Mouse (Mus musculus) liver, postnatal 0 days (tissue): ENCODE data around the gene Rad50. TPM values are rescaled to one million over a fixed set of nuclear protein-coding genes. Genes with fewer than 3 reads are reported as not detected.

Experiments used
- ATAC-seq: fragments of 200-750 bp; cut with Nextera tagmentation; 2 replicates; pipeline ENCODE4 v1.8.0; 2017; ENCODE audit warnings: mild to moderate bottlenecking, moderate library complexity
- DNase-seq: peaks from one replicate; pipeline ENCODE4 v3.0.0-alpha.2; 2016
- H3K27ac ChIP-seq: fragments of 300-500 bp; sonication (generic); 2 replicates; pipeline ENCODE4 v1.5.1; 2014; ENCODE audit warnings: antibody characterized with exemption, moderate library complexity, mild to moderate bottlenecking, low read depth
- H3K27me3 ChIP-seq: fragments of 300-500 bp; sonication (generic); 2 replicates; pipeline ENCODE4 v1.6.1; 2014; ENCODE audit warnings: low read length, control low read depth, mixed read lengths; ENCODE audit not compliant: insufficient read depth
- H3K36me3 ChIP-seq: fragments of 300-500 bp; sonication (generic); replicated peaks from 2 replicates; pipeline ENCODE4 v1.6.1; 2014; ENCODE audit warnings: mild to moderate bottlenecking, control low read depth, low read length, moderate library complexity, mixed read lengths; ENCODE audit not compliant: insufficient read depth
- H3K4me1 ChIP-seq: fragments of 300-500 bp; sonication (generic); 2 replicates; pipeline ENCODE4 v1.6.1; 2014; ENCODE audit warnings: antibody characterized with exemption, mild to moderate bottlenecking, control low read depth; ENCODE audit not compliant: insufficient read depth
- H3K4me2 ChIP-seq: fragments of 300-500 bp; sonication (generic); 2 replicates; pipeline ENCODE4 v1.6.1; 2014; ENCODE audit warnings: low read depth, mild to moderate bottlenecking, low read length, moderate library complexity, mixed read lengths
- H3K4me3 ChIP-seq: fragments of 300-500 bp; sonication (generic); 2 replicates; pipeline ENCODE4 v1.5.1; 2014; ENCODE audit warnings: low read depth, low read length
- H3K9ac ChIP-seq: fragments of 300-500 bp; sonication (generic); replicated peaks from 2 replicates; pipeline ENCODE4 v1.6.1; 2014; ENCODE audit warnings: mild to moderate bottlenecking, moderate library complexity
- H3K9me3 ChIP-seq: fragments of 300-500 bp; sonication (generic); 2 replicates; pipeline ENCODE4 v1.6.1; 2016; ENCODE audit warnings: mild to moderate bottlenecking, control low read depth, low read length, mixed read lengths
- CTCF ChIP-seq: sonication (generic); IDR thresholded peaks from 2 replicates; pipeline ENCODE4 v1.5.1; 2016; ENCODE audit warnings: antibody characterized with exemption, low read depth
- EP300 ChIP-seq: IDR thresholded peaks from 2 replicates; pipeline ENCODE4 v1.6.1; 2016; ENCODE audit warnings: antibody characterized with exemption, low read depth, mild to moderate bottlenecking
- WGBS: fragments of 180-500 bp; shearing (Covaris S2); extraction: QIAGEN DNeasy Blood & Tissue Kit; methylation state at CpG from one replicate; pipeline ENCODE4 v1.1.7; 2014; ENCODE audit not compliant: insufficient replicate concordance; 5-methylcytosine and 5-hydroxymethylcytosine counted together
- polyA plus RNA-seq: library from polyadenylated mRNA; unstranded; fragments of >200 nt; fragmentation: Nextera tagmentation; extraction: Ambion mirVana; gene quantifications from 2 replicates; pipeline ENCODE4 v1.2.1, GENCODE M21; 2015

Rad50 gene
- polyA plus RNA-seq: 9.7 and 11.1 TPM in 2 replicates

DNA sequence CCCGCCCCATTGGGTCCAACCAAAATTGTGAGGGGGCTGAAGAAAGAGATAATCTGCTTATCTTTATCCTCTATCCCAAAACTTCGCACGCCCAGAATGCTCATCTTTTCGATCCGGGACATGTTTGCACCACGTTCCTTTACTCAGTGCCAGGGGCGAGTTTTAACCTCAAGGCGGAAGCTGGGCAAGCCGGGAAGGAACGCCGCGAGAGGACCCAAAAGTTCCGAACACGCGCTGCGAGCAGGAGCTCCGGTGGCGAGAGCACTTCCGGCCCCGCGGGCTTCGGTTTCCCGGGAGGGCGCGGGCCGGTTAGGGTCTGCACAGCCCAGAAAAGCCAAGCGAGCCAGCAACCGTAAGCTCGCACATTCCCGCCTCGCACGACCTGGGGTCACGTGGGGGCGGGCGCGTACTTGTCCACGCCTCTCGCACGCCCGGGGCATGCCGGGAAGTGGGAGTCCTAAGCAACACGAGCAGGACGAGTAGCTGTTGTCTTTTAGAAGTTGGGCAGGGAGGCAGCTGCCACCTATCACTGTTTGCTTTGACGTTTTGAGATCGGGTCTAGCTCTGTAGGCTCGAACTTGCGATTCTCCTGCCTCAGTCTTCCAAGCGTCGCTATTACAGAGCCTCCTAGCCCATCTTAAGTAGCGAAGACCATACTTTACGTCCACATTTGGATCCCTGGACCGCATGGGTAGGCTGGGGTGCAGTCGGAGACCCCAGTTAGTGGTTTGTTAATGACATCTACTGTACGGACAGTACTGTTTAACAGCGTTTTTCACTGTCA is at the start of gene Rad50:
Rad50 (minus strand) TSS at position 386 of the 784 bp plus-strand sequence.
- H3K4me3 ChIP-seq: peak within 1 kb of the TSS; percentile 89
- H3K9me3 ChIP-seq: no peaks in the 10 kb centered on the region
- peak within 1 kb of the TSS; percentile 94 for H3K27ac ChIP-seq
- H3K4me2 ChIP-seq: peak within 1 kb of the TSS; percentile 99
- H3K36me3 ChIP-seq: peaks cover 7% of the 10 kb centered on the region
- DNase-seq: peak; percentile 94
- WGBS: 2% methylated on average over 55 of the region's 55 CpGs
- H3K4me1 ChIP-seq: peaks cover 7% of the 10 kb centered on the region; the same call in 1 of the 2 replicates
- H3K27me3 ChIP-seq: no peaks in the 10 kb centered on the region
- ATAC-seq: peak; percentile 98
- peak within 1 kb of the TSS; percentile 93 for H3K9ac ChIP-seq
- TF ChIP-seq EP300 (no peak), CTCF (no peak)

DNA sequence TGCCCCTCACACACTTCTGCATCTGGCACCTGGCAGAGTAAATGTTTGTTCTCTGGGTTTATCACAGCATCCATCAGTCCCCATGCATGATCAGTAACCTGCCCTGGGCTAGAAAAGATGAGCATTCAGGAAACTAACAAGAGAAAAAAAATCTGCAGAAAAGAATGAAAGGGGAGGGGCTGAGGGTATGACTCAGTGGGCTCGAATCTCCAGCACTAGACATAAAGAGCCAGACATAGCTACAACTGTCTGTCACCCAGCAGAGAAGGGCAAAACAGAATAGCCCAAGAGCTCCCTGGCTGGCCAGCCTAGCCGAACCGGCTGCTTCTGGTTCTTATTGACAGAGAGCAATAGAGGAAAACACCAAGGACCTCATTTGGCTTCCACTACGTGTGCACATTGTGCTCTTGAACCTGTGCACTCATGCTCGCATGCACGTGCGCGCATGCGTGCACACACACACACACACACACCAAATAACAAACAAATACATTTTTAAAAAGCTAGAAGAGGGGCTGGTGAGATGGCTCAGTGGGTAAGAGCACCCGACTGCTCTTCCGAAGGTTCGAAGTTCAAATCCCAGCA is 48.0 kb upstream of the Rad50 start:
- H3K36me3 ChIP-seq: no peaks in the 10 kb centered on the region
- H3K4me1 ChIP-seq: peaks cover 7% of the 10 kb centered on the region; the same call in 1 of the 2 replicates
- H3K27ac ChIP-seq: no peak overlapping the region
- no peak for DNase-seq
- no peaks in the 10 kb centered on the region for H3K9me3 ChIP-seq
- WGBS: 78% methylated on average over 12 of the region's 12 CpGs
- H3K4me3 ChIP-seq: no peak overlapping the region
- no peak overlapping the region for H3K4me2 ChIP-seq
- no peaks in the 10 kb centered on the region for H3K27me3 ChIP-seq
- no peak for TF ChIP-seq EP300
- TF ChIP-seq CTCF: no peak
- ATAC-seq: no peak
- no peak overlapping the region for H3K9ac ChIP-seq

DNA sequence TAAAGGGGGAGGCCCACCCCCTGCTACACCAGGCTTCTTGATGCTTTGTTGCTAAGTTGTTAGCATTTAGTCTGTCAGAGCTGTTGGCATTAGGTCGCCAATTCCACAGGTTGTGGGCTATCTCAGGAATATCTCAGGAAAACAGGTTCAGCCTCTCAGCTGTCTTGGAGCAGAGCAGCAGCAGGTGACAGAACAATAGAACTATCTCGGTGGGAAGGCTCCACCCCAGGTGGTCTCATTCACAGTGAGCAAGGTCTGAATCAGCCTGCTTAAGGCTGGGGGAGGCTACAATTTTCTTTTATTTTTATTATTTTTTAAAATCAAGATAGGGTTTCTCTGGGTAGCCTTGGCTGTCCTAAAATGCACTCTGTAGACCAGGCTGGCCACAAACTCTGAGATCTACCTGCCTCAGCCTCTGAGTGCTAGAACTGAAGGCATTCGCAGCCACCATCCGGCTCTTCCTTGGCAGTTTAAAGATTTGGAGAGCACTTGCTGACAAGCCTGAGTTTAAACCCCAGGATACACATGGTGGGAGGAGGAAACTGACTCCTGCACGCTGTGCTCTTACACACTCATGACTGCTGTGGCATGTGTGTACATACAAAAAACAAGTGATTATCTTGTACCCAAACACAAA is 42.7 kb upstream of the Rad50 start:
- H3K27me3 ChIP-seq: no peaks in the 10 kb centered on the region
- no peak for TF ChIP-seq EP300
- no peak for TF ChIP-seq CTCF
- no peak overlapping the region for H3K27ac ChIP-seq
- H3K9me3 ChIP-seq: no peaks in the 10 kb centered on the region
- no peaks in the 10 kb centered on the region for H3K36me3 ChIP-seq
- no peak overlapping the region for H3K4me2 ChIP-seq
- DNase-seq (no peak), ATAC-seq (no peak)
- peaks cover 2% of the 10 kb centered on the region; the same call in 1 of the 2 replicates for H3K4me1 ChIP-seq
- WGBS: 60% methylated on average over 5 of the region's 5 CpGs
- H3K4me3 ChIP-seq: no peak overlapping the region
- no peak overlapping the region for H3K9ac ChIP-seq

DNA sequence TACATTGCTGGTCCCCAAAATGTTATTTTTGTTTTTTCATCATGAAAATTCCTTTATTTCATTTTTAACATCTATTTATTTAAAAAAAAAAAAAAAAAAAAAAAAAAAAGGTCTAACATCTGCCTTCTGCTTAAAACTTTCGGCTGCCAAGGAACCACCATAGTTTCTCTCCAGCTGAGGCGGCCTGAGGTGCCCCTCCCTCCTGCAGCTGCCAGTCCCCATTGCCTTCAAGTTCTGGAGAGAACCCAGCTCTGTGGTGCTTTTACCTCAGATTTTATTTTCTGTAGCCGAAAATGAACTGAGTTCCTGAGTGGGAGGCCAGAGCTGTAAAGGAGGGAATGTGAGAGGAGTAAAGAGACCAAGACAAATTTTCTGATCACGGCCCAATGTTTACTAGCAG is 42.2 kb upstream of the Rad50 start:
- Histone ChIP-seq H3K4me1 (peaks cover 2% of the 10 kb centered on the region; the same call in 1 of the 2 replicates), H3K27ac (no peak overlapping the region), H3K9ac (no peak overlapping the region), H3K36me3 (no peaks in the 10 kb centered on the region), H3K27me3 (no peaks in the 10 kb centered on the region), H3K4me2 (no peak overlapping the region), H3K9me3 (no peaks in the 10 kb centered on the region), H3K4me3 (no peak overlapping the region)
- WGBS: 76% methylated on average over 4 of the region's 4 CpGs
- no peak for TF ChIP-seq CTCF
- no peak for TF ChIP-seq EP300
- ATAC-seq: no peak
- DNase-seq: no peak

DNA sequence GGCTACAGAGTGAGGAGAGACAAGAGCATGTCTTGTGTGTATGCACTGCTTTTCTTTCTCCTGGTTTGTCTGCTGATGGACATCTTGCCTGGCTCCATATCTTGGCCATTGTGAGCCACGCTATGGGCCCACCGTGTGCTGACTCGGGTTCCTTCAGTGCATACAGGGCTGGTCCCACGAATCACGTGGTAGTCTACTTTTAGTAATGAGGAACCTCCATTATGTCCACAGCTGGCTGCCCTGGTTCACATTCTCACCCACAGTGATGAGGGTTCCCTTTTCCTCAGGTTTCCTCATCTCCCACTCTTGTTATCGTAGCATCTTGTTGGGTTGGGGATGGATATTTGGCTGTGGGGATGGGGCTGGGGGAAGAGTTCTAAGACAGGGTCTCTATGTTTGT is 41.5 kb upstream of the Rad50 start:
- no peaks in the 10 kb centered on the region for H3K27me3 ChIP-seq
- DNase-seq: no peak
- TF ChIP-seq CTCF (no peak), EP300 (no peak)
- no peak for ATAC-seq
- H3K9ac ChIP-seq: no peak overlapping the region
- no peaks in the 10 kb centered on the region for H3K9me3 ChIP-seq
- no peak overlapping the region for H3K27ac ChIP-seq
- WGBS: 37% methylated on average over 6 of the region's 6 CpGs
- no peaks in the 10 kb centered on the region for H3K36me3 ChIP-seq
- H3K4me1 ChIP-seq: peaks cover 2% of the 10 kb centered on the region; the same call in 1 of the 2 replicates
- H3K4me2 ChIP-seq: no peak overlapping the region
- no peak overlapping the region for H3K4me3 ChIP-seq

DNA sequence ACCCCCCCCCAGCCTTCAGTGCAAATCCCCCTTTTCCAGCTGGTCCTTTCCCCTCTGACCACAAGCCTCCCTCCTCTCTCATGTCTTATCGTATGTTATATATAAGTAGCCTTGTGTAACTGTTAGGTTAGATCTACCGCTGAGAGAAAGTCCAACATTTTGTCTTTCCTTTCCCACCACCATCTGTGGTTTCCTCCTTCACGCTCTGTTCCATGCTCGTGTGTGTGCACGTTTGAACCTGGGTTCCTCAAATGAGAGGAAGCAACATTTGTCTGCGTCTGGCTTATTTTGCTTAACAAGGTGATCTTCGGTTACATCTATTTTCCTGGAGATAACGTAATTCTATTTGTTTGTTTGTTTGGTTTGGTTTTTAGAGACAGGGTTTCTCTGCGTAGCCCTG is 40.9 kb upstream of the Rad50 start:
- H3K4me1 ChIP-seq: peaks cover 2% of the 10 kb centered on the region; the same call in 1 of the 2 replicates
- H3K9ac ChIP-seq: no peak overlapping the region
- TF ChIP-seq CTCF: no peak
- no peak for TF ChIP-seq EP300
- DNase-seq: no peak
- no peaks in the 10 kb centered on the region for H3K36me3 ChIP-seq
- WGBS: 37% methylated on average over 9 of the region's 9 CpGs
- no peak overlapping the region for H3K4me2 ChIP-seq
- no peaks in the 10 kb centered on the region for H3K9me3 ChIP-seq
- H3K4me3 ChIP-seq: no peak overlapping the region
- no peak for ATAC-seq
- no peaks in the 10 kb centered on the region for H3K27me3 ChIP-seq
- H3K27ac ChIP-seq: no peak overlapping the region
